Mouse (Mus musculus) myocyte (in vitro differentiated cells): ENCODE measurements at regions not wholly inside any gene's neighbourhood (a gene's known extent, or its start where the extent isn't known, plus 50 kb on each side); places are given as distances from the start of the nearest gene placed in this dataset.

Source experiments
- POLR2A ChIP-seq: IDR thresholded peaks from one replicate; pipeline ENCODE4 v1.6.1; 2011; ENCODE audit warnings: low read depth, mild to moderate bottlenecking, control low read depth, moderate library complexity; ENCODE audit not compliant: insufficient read length
- TCF12 ChIP-seq: IDR thresholded peaks from one replicate; pipeline ENCODE4 v1.6.1; 2011; ENCODE audit warnings: mild to moderate bottlenecking, control low read depth; ENCODE audit not compliant: poor library complexity, insufficient read depth, severe bottlenecking

DNA sequence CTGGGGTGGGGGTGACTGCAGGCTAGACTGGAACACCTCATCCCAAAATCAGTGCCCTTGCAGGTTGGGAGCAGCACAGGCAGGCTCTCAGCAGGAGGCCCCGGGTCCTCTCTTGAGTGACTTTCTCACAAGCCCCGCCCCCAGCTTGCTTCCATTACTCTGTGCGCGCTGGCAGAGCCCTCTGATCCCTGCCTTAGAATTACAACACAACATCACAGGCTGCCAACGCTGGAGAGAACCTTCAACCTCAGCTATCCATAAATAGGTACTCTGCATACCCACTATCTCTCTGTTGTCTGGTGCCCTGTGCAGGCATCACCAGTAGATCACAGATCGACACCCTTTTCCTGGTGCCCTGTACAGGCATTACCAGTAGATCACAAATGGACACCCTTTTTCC is 139.1 kb upstream of the Igsf21 start:
- no peak for TF ChIP-seq POLR2A
- TF ChIP-seq TCF12, result no peak
